Mouse (Mus musculus) CH12.LX (cell line): ENCODE data around the gene Mcoln1. TPM values are rescaled to one million over a fixed set of nuclear protein-coding genes. Genes with fewer than 3 reads are reported as not detected.

Experiments
- DNase-seq: peaks from one replicate; pipeline ENCODE4 v3.0.0-alpha.2; 2013; ENCODE audit errors: extremely low read depth
- H3K27ac ChIP-seq: 2 replicates; pipeline ENCODE4 v1.5.1; 2012; ENCODE audit warnings: low read depth, mild to moderate bottlenecking, control low read depth, moderate library complexity; ENCODE audit not compliant: insufficient read depth
- H3K27me3 ChIP-seq: replicated peaks from 2 replicates; pipeline ENCODE3; 2012; ENCODE audit warnings: inconsistent platforms
- H3K36me3 ChIP-seq, 2 experiments: replicated peaks in 1 of 2; 2 replicates each; pipeline versions ENCODE3 to v1.6.1; 2012; ENCODE audit warnings: inconsistent platforms in 1 of 2, low read length in 1 of 2, mild to moderate bottlenecking in 1 of 2, mixed read lengths in 1 of 2, moderate library complexity in 1 of 2; ENCODE audit not compliant: control insufficient read depth in 1 of 2, insufficient read depth in 1 of 2
- H3K4me1 ChIP-seq, 2 experiments: 2 replicates each; pipeline ENCODE4 v1.6.1; 2012; ENCODE audit warnings: inconsistent platforms in 1 of 2, moderate library complexity in 1 of 2; ENCODE audit not compliant: insufficient read depth in 2 of 2, control insufficient read depth in 1 of 2
- H3K4me2 ChIP-seq: 2 replicates; pipeline ENCODE4 v1.6.1; 2012; ENCODE audit warnings: low read depth, mild to moderate bottlenecking, control low read depth; ENCODE audit not compliant: poor library complexity, insufficient read depth, severe bottlenecking
- H3K4me3 ChIP-seq, 3 experiments: fragments of 150-350 bp in 1 of 3; sonication (generic) in 1 of 3; replicated peaks in 1 of 3; 2 replicates each; pipeline versions ENCODE3 to v1.5.1; 2011 to 2012; ENCODE audit warnings: low read depth in 2 of 3, low read length in 2 of 3, mild to moderate bottlenecking in 2 of 3, moderate library complexity in 2 of 3, control low read depth in 1 of 3, improper control_type of control experiment in 1 of 3, inconsistent platforms in 1 of 3, mixed read lengths in 1 of 3; ENCODE audit not compliant: poor library complexity in 1 of 3
- H3K79me2 ChIP-seq: replicated peaks from 2 replicates; pipeline ENCODE4 v1.6.1; 2012; ENCODE audit warnings: mild to moderate bottlenecking, moderate library complexity; ENCODE audit not compliant: control insufficient read depth, poor library complexity, insufficient read depth, severe bottlenecking; ENCODE audit errors: extremely low read depth
- H3K9ac ChIP-seq: 2 replicates; pipeline ENCODE4 v1.6.1; 2012; ENCODE audit warnings: low read depth, mild to moderate bottlenecking, control low read depth, moderate library complexity; ENCODE audit not compliant: insufficient read depth
- H3K9me3 ChIP-seq: replicated peaks from 2 replicates; pipeline ENCODE3; 2012; ENCODE audit warnings: low read length, inconsistent platforms, mixed read lengths
- CHD1 ChIP-seq: IDR thresholded peaks from 2 replicates; pipeline ENCODE4 v1.6.1; 2012; ENCODE audit warnings: low read depth, low read length, improper control_type of control experiment, inconsistent platforms
- CTCF ChIP-seq, 2 experiments: IDR thresholded peaks in 1 of 2; conservative IDR thresholded peaks in 1 of 2; 2 replicates each; pipeline ENCODE4 v1.5.1; 2011 to 2012; ENCODE audit warnings: low read depth in 2 of 2, low read length in 2 of 2, improper control_type of control experiment in 1 of 2, inconsistent platforms in 1 of 2, mild to moderate bottlenecking in 1 of 2, moderate library complexity in 1 of 2
- ELF1 ChIP-seq: IDR thresholded peaks from 2 replicates; pipeline ENCODE4 v1.6.1; 2014; ENCODE audit warnings: low read depth, mild to moderate bottlenecking, inconsistent platforms, low read length, improper control_type of control experiment
- EP300 ChIP-seq: IDR thresholded peaks from 2 replicates; pipeline ENCODE4 v1.6.1; 2011; ENCODE audit warnings: low read length, improper control_type of control experiment
- IRF4 ChIP-seq: IDR thresholded peaks from 2 replicates; pipeline ENCODE4 v1.6.1; 2014; ENCODE audit warnings: low read depth, mild to moderate bottlenecking, inconsistent platforms, low read length, improper control_type of control experiment
- JUN ChIP-seq: IDR thresholded peaks from 2 replicates; pipeline ENCODE4 v1.6.1; 2011; ENCODE audit warnings: low read depth, mild to moderate bottlenecking, low read length, improper control_type of control experiment, moderate library complexity; ENCODE audit not compliant: insufficient read depth
- KAT2A ChIP-seq: IDR thresholded peaks from 2 replicates; pipeline ENCODE4 v1.6.1; 2012; ENCODE audit warnings: low read length, improper control_type of control experiment, inconsistent platforms; ENCODE audit not compliant: insufficient replicate concordance
- MAFK ChIP-seq: IDR thresholded peaks from 2 replicates; pipeline ENCODE4 v1.6.1; 2011; ENCODE audit warnings: low read length, improper control_type of control experiment; ENCODE audit not compliant: insufficient replicate concordance
- MAZ ChIP-seq: IDR thresholded peaks from 2 replicates; pipeline ENCODE4 v1.6.1; 2012; ENCODE audit warnings: low read depth, mild to moderate bottlenecking, inconsistent platforms, low read length, improper control_type of control experiment, moderate library complexity
- MEF2A ChIP-seq: IDR thresholded peaks from 2 replicates; pipeline ENCODE4 v1.6.1; 2014; ENCODE audit warnings: low read depth, mild to moderate bottlenecking, inconsistent platforms, low read length, improper control_type of control experiment, borderline replicate concordance
- MXI1 ChIP-seq: IDR thresholded peaks from 2 replicates; pipeline ENCODE4 v1.6.1; 2011; ENCODE audit warnings: mild to moderate bottlenecking, low read depth, low read length, improper control_type of control experiment
- NELFE ChIP-seq: IDR thresholded peaks from 2 replicates; pipeline ENCODE4 v1.6.1; 2011; ENCODE audit warnings: low read depth, low read length, improper control_type of control experiment
- NRF1 ChIP-seq: IDR thresholded peaks from 2 replicates; pipeline ENCODE4 v1.6.1; 2014; ENCODE audit warnings: low read depth, mild to moderate bottlenecking, inconsistent platforms, low read length, improper control_type of control experiment, moderate library complexity
- PAX5 ChIP-seq: IDR thresholded peaks from 2 replicates; pipeline ENCODE4 v1.6.1; 2012; ENCODE audit warnings: low read length, inconsistent platforms, mixed read lengths
- POLR2AphosphoS2 ChIP-seq: IDR thresholded peaks from 2 replicates; pipeline ENCODE4 v1.6.1; 2011; ENCODE audit warnings: low read depth, low read length, improper control_type of control experiment
- TBP ChIP-seq: conservative IDR thresholded peaks from 2 replicates; pipeline ENCODE4 v1.6.1; 2011; ENCODE audit warnings: low read depth, low read length, improper control_type of control experiment
- UBTF ChIP-seq: IDR thresholded peaks from 2 replicates; pipeline ENCODE4 v1.6.1; 2012; ENCODE audit warnings: low read depth, mild to moderate bottlenecking, inconsistent platforms, low read length, improper control_type of control experiment, moderate library complexity
- ZC3H11A ChIP-seq: IDR thresholded peaks from 2 replicates; pipeline ENCODE4 v1.6.1; 2012; ENCODE audit warnings: low read depth, mild to moderate bottlenecking, inconsistent platforms, low read length, improper control_type of control experiment
- ZMIZ1 ChIP-seq: IDR thresholded peaks from 2 replicates; pipeline ENCODE4 v1.6.1; 2012; ENCODE audit warnings: low read depth, mild to moderate bottlenecking, inconsistent platforms, low read length, improper control_type of control experiment
- ZNF384 ChIP-seq: IDR thresholded peaks from 2 replicates; pipeline ENCODE4 v1.6.1; 2012; ENCODE audit warnings: low read depth, low read length, improper control_type of control experiment, inconsistent platforms
- dilution Hi-C: fragments of 300-500 bp; cut with MboI; formaldehyde crosslinking; loops from 2 replicates; pipeline ENCODE4 v1.14.3; 2020; ENCODE audit warnings: low sequenced_read_pairs; ENCODE audit not compliant: extremely low pct_unique_long_range_greater_than_20kb, extremely low pct_ligation_motif_present
- in situ Hi-C: fragments of 300-500 bp; cut with MboI; formaldehyde crosslinking; loops from 3 replicates; pipeline ENCODE4 v1.14.3; 2019; ENCODE audit warnings: low sequenced_read_pairs, low pct_ligation_motif_present, low pct_unique_long_range_greater_than_20kb, mixed read lengths
- polyA plus RNA-seq: library from polyadenylated mRNA; unstranded; fragments of >175 nt; gene quantifications from 2 replicates; pipeline ENCODE4 v1.2.1, GENCODE M21; 2012; ENCODE audit warnings: low read depth; ENCODE audit not compliant: insufficient read length
- total RNA-seq, 2 experiments: library from RNA; depleted of rRNA; stranded (reverse); fragments of 300-350 nt in 1 of 2; fragments of >200 nt in 1 of 2; gene quantifications; 2 replicates each; pipeline ENCODE4 v1.2.3; 2012 to 2014

The Mcoln1 gene
- total and polyA plus RNA-seq, 3 experiments = 13.0 to 28.0 (median 20.5) TPM

DNA sequence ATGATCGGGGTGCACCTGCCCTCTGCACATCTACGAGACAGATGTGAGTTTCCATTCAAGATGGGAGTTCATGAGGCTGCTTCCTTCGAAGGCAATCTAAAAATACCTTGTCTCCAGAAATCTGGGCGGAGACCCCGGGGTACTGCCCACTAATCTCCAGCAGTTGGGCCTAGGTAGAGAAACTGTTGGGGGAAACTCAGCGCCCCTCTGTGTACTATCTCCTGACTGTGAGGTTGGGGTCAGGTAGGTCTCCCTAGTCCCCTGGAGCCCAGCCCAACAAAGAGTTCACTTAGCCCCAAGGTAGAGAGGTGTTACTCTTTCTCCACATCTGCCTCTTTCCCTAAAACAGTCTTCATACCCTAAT, 6.4 kb upstream of the Mcoln1 start:
- in situ Hi-C loops (no loop called here), dilution Hi-C loops (no loop called here)
- Histone ChIP-seq H3K27ac (no peak overlapping the region), H3K4me2 (no peak overlapping the region), H3K4me1 (peaks cover 0 to 3% of the 10 kb centered on the region in 2 experiments; a peak in 1 of 4 replicates), H3K79me2 (no peaks in the 10 kb centered on the region), H3K4me3 (no peak overlapping the region), H3K27me3 (peaks cover 59% of the 10 kb centered on the region), H3K9me3 (no peaks in the 10 kb centered on the region), H3K36me3 (no peaks in the 10 kb centered on the region), H3K9ac (no peak overlapping the region)
- TF ChIP-seq EP300 (no peak), CHD1 (no peak), UBTF (no peak), PAX5 (no peak), JUN (no peak), POLR2AphosphoS2 (no peak), MAZ (no peak), MAFK (no peak), CTCF (conservative IDR thresholded peaks at IDR 0.05 in 1 of 2, IDR thresholded peaks at IDR 0.05 in 1 of 2; ENCODE audit: low read depth in 2 of 2, low read length in 2 of 2) (no peak), NRF1 (no peak), MEF2A (no peak), IRF4 (no peak), ZMIZ1 (no peak), TBP (no peak), ELF1 (no peak), NELFE (no peak), KAT2A (no peak), ZC3H11A (no peak)
- no peak for DNase-seq

DNA sequence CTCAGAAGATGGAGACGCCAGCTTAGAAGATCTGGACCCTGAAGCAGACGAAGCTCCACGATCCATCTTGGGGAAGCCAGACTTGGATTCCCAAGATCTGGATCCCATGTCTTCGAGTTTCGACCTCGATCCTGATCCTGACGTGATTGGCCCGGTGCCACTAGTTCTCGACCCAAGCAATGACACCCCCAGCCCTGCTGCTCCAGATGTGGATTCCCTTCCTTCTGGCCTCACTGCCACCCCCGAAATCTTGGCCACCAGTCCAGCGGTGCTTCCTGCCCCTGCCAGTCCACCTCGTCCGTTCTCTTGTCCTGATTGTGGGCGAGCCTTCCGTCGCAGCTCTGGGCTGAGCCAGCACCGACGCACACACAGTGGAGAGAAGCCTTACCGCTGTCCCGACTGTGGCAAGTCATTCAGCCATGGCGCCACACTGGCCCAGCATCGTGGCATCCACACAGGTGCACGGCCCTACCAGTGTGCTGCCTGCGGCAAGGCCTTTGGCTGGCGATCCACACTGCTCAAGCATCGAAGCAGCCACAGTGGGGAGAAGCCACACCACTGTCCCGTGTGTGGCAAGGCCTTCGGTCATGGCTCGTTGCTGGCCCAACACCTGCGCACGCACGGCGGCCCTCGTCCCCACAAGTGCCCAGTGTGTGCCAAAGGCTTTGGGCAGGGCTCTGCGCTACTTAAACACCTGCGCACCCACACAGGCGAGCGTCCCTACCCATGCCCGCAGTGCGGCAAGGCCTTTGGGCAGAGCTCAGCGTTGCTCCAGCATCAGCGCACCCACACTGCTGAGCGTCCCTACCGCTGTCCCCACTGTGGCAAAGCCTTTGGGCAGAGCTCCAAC, 4.5 kb upstream of the Mcoln1 start:
- Histone ChIP-seq H3K27ac (no peak overlapping the region), H3K9me3 (no peaks in the 10 kb centered on the region), H3K27me3 (peaks cover 63% of the 10 kb centered on the region), H3K9ac (no peak overlapping the region), H3K36me3 (no peaks in the 10 kb centered on the region), H3K4me3 (no peak overlapping the region), H3K4me1 (peaks cover under 1 to 3% of the 10 kb centered on the region in 2 experiments; a peak in 2 of 4 replicates), H3K4me2 (no peak overlapping the region), H3K79me2 (no peaks in the 10 kb centered on the region)
- dilution Hi-C loops = no loop called here
- no peak for DNase-seq
- TF ChIP-seq ZNF384 (no peak), MAFK (no peak), MXI1 (no peak)
- in situ Hi-C loops = no loop called here
